Mouse (Mus musculus): ENCODE measurements around the gene Sp2.

GRCm38 (mm10) chr11:96982859-96983258 lies at the start of gene Sp2:
- no peak for TF ChIP-seq CTCF (IDR thresholded peaks at IDR 0.05; ENCODE audit: insufficient read depth, low read length)
- TF ChIP-seq POLR2A (IDR thresholded peaks at IDR 0.05; ENCODE audit: borderline replicate concordance, extremely low read depth, low read depth, low read length): no peak
